21 mouse cellular contexts compared by ENCODE assay signal in genomic region chr9:124068098-124069058, GRCm38 (mm10). TPM values are rescaled to one million over a fixed set of nuclear protein-coding genes. Genes with fewer than 3 reads are reported as not detected.
DNase-seq lines count a peak whose midpoint lies in the region; ATAC-seq lines count a peak whose summit lies in the region.
"Had no signal": no experiment of that assay in that cellular context is flagged by ENCODE, and none has a peak within 500 bp of the region (broad histone marks: within the 10 kb centered on the region; RNA-seq: fewer than 3 reads in every experiment).

No protein-coding gene starts in this region.

- H3K9me3 ChIP-seq in liver, embryonic 15.5 days (replicated peaks): no peaks in the 10 kb centered on the region
- H3K9me3 ChIP-seq in liver, embryonic 12.5 days (replicated peaks): no peaks in the 10 kb centered on the region
- no peaks in the 10 kb centered on the region for H3K9me3 ChIP-seq in forebrain, embryonic 11.5 days (ENCODE audit: control insufficient read depth, low read length)
- H3K9me3 ChIP-seq: embryonic facial prominence, embryonic 13.5 days; limb, embryonic 15.5 days; midbrain, embryonic 12.5 days; neural tube, embryonic 15.5 days had no signal

- ATAC-seq in liver, embryonic 15.5 days (ENCODE audit: insufficient read depth): no peak
- no peak for ATAC-seq in liver, embryonic 12.5 days
- peak; percentile 90 for ATAC-seq in common myeloid progenitor, adult 5-6 weeks (replicated peaks; ENCODE audit: low read depth, poor library complexity, severe bottlenecking)
- no peak for ATAC-seq in forebrain, embryonic 11.5 days (replicated peaks; ENCODE audit: low FRiP score)
- ATAC-seq: forebrain, embryonic 16.5 days had no signal

- no peaks in the 10 kb centered on the region; the same call in 1 of the 2 replicates for H3K4me1 ChIP-seq in liver, embryonic 15.5 days (replicated peaks)
- peaks cover 4% of the 10 kb centered on the region for H3K4me1 ChIP-seq in liver, embryonic 12.5 days
- H3K4me1 ChIP-seq in forebrain, embryonic 11.5 days (replicated peaks; ENCODE audit: control insufficient read depth, insufficient read depth, low read length): no peaks in the 10 kb centered on the region
- H3K4me1 ChIP-seq: embryonic facial prominence, embryonic 13.5 days; limb, embryonic 15.5 days; midbrain, embryonic 12.5 days; neural tube, embryonic 15.5 days had no signal

- no peak overlapping the region for H3K4me2 ChIP-seq in liver, embryonic 15.5 days
- H3K4me2 ChIP-seq in liver, embryonic 12.5 days: no peak overlapping the region
- no peak overlapping the region for H3K4me2 ChIP-seq in forebrain, embryonic 11.5 days (ENCODE audit: low read depth, low read length, severe bottlenecking)
- H3K4me2 ChIP-seq: embryonic facial prominence, embryonic 13.5 days; limb, embryonic 15.5 days; midbrain, embryonic 12.5 days; neural tube, embryonic 15.5 days had no signal

- DNase-seq in CD4-positive, CD25-positive, alpha-beta regulatory T cell, adult 2 months (ENCODE audit: low read depth, low spot score): peak; percentile 79
- DNase-seq in naive thymus-derived CD4-positive, alpha-beta T cell, adult 2 months (ENCODE audit: low read depth): peak; percentile 82
- DNase-seq in forebrain, embryonic 11.5 days (ENCODE audit: low spot score): no peak
- DNase-seq in ovary, postnatal 10 days (ENCODE audit: low spot score): no peak
- no peak for DNase-seq in cerebellum, adult 9-10 months
- DNase-seq: adrenal gland, adult 8-10 months; cerebellum, adult 11-12 months; heart, postnatal 14 days; layer of hippocampus, postnatal 36 days; right cerebral cortex, postnatal 25 days had no signal

- no peaks in the 10 kb centered on the region for H3K27me3 ChIP-seq in liver, embryonic 15.5 days
- no peaks in the 10 kb centered on the region for H3K27me3 ChIP-seq in liver, embryonic 12.5 days (replicated peaks)
- no peaks in the 10 kb centered on the region for H3K27me3 ChIP-seq in forebrain, embryonic 11.5 days (ENCODE audit: control insufficient read depth, insufficient read depth, low read length)
- H3K27me3 ChIP-seq: embryonic facial prominence, embryonic 13.5 days; limb, embryonic 15.5 days; midbrain, embryonic 12.5 days; neural tube, embryonic 15.5 days had no signal

- WGBS in liver, embryonic 15.5 days (ENCODE audit: insufficient replicate concordance): 10% methylated on average over 2 of the region's 2 CpGs
- 26% methylated on average over 2 of the region's 2 CpGs for WGBS in liver, embryonic 12.5 days (ENCODE audit: insufficient replicate concordance)
- WGBS in forebrain, embryonic 11.5 days: 66% methylated on average over 2 of the region's 2 CpGs

- no peak overlapping the region for H3K4me3 ChIP-seq in liver, embryonic 15.5 days (replicated peaks)
- H3K4me3 ChIP-seq in liver, embryonic 12.5 days: no peak overlapping the region
- H3K4me3 ChIP-seq in forebrain, embryonic 11.5 days (ENCODE audit: low read depth, low read length): no peak overlapping the region
- H3K4me3 ChIP-seq: embryonic facial prominence, embryonic 13.5 days; limb, embryonic 15.5 days; midbrain, embryonic 12.5 days; neural tube, embryonic 15.5 days had no signal

- no peaks in the 10 kb centered on the region for H3K36me3 ChIP-seq in liver, embryonic 15.5 days (replicated peaks)
- no peaks in the 10 kb centered on the region for H3K36me3 ChIP-seq in liver, embryonic 12.5 days
- no peaks in the 10 kb centered on the region for H3K36me3 ChIP-seq in forebrain, embryonic 11.5 days (ENCODE audit: control insufficient read depth, insufficient read depth, low read length)
- H3K36me3 ChIP-seq: embryonic facial prominence, embryonic 13.5 days; limb, embryonic 15.5 days; midbrain, embryonic 12.5 days; neural tube, embryonic 15.5 days had no signal

- peak overlapping the region; percentile 31; the same call in 1 of the 2 replicates for H3K27ac ChIP-seq in liver, embryonic 15.5 days (replicated peaks)
- no peak overlapping the region for H3K27ac ChIP-seq in liver, embryonic 12.5 days
- no peak overlapping the region for H3K27ac ChIP-seq in forebrain, embryonic 11.5 days (ENCODE audit: low read depth, low read length)
- H3K27ac ChIP-seq: embryonic facial prominence, embryonic 13.5 days; limb, embryonic 15.5 days; midbrain, embryonic 12.5 days; neural tube, embryonic 15.5 days; stomach, postnatal 0 days had no signal

- no peak overlapping the region for H3K9ac ChIP-seq in liver, embryonic 15.5 days
- H3K9ac ChIP-seq in liver, embryonic 12.5 days: no peak overlapping the region
- no peak overlapping the region for H3K9ac ChIP-seq in forebrain, embryonic 11.5 days (ENCODE audit: low read length)
- H3K9ac ChIP-seq: embryonic facial prominence, embryonic 13.5 days; limb, embryonic 15.5 days; midbrain, embryonic 12.5 days; neural tube, embryonic 15.5 days had no signal

RNA-seq across cellular contexts. Expression of gene Ccr2, which starts 33.4 kb away (rescaled TPM):
- polyA plus RNA-seq in liver, embryonic 15.5 days (2015; fragmentation: Nextera tagmentation; extraction: Ambion mirVana): 6.1 and 6.4 TPM in 2 replicates
- polyA plus RNA-seq in liver, embryonic 12.5 days (2016; fragmentation: Nextera tagmentation; extraction: Ambion mirVana): 1.9 TPM in 2 replicates
- total RNA-seq in common myeloid progenitor, adult 5-6 weeks (2017): 47.1 and 48.6 TPM in 2 replicates
- 0.11 and 0.21 TPM in 2 replicates for polyA plus RNA-seq in forebrain, embryonic 11.5 days (2014; fragmentation: Nextera tagmentation; extraction: Ambion mirVana)
- total RNA-seq: ES-E14 had no signal

RNA-seq across cellular contexts. Expression of gene Ccr3, which starts 46.6 kb away (rescaled TPM):
- polyA plus RNA-seq in liver, embryonic 15.5 days (2015; fragmentation: Nextera tagmentation; extraction: Ambion mirVana): 0.16 and 0.18 TPM in 2 replicates
- 0.05 TPM in 1 of 2 replicates, not detected in the other for polyA plus RNA-seq in liver, embryonic 12.5 days (2016; fragmentation: Nextera tagmentation; extraction: Ambion mirVana)
- total RNA-seq in common myeloid progenitor, adult 5-6 weeks (2017): not detected in 2 replicates
- not detected in 2 replicates for polyA plus RNA-seq in forebrain, embryonic 11.5 days (2014; fragmentation: Nextera tagmentation; extraction: Ambion mirVana)
- total RNA-seq: adrenal gland, adult 8-10 months; ES-E14; heart, postnatal 14 days; layer of hippocampus, postnatal 36 days had no signal
- polyA plus RNA-seq: forebrain, embryonic 16.5 days; kidney, embryonic 16.5 days; limb, embryonic 15.5 days; neural tube, embryonic 15.5 days had no signal

RNA-seq across cellular contexts. Expression of gene Ccr5, which starts 53.0 kb away (rescaled TPM):
- polyA plus RNA-seq in liver, embryonic 15.5 days (2015; fragmentation: Nextera tagmentation; extraction: Ambion mirVana): 0.99 and 1.9 TPM in 2 replicates
- 1.6 TPM in 2 replicates for polyA plus RNA-seq in liver, embryonic 12.5 days (2016; fragmentation: Nextera tagmentation; extraction: Ambion mirVana)
- total RNA-seq in common myeloid progenitor, adult 5-6 weeks (2017): 0.37 and 0.53 TPM in 2 replicates
- polyA plus RNA-seq in forebrain, embryonic 11.5 days (2014; fragmentation: Nextera tagmentation; extraction: Ambion mirVana): 0.12 and 0.55 TPM in 2 replicates
- total RNA-seq: ES-E14 had no signal

Comparison
In these comparisons a context has a peak if more than half of its experiments do, and no peak if none do; other contexts are left out.
1. DNase-seq: peak in CD4-positive, CD25-positive, alpha-beta regulatory T cell, adult 2 months (single experiment) and naive thymus-derived CD4-positive, alpha-beta T cell, adult 2 months (single experiment); none in forebrain, embryonic 11.5 days (single experiment), ovary, postnatal 10 days (single experiment) and cerebellum, adult 9-10 months (single experiment).